Mouse (Mus musculus) small intestine, adult 2 months (tissue): Measurements from ENCODE around the gene Rptor.

ENCODE experiments used
- CTCF ChIP-seq: fragments of 200-500 bp; IDR thresholded peaks from 2 replicates; pipeline ENCODE4 v1.5.1; 2012; ENCODE audit warnings: low read depth, mild to moderate bottlenecking, control low read depth, inconsistent platforms, low read length, moderate library complexity, mixed read lengths; ENCODE audit not compliant: insufficient replicate concordance, insufficient read length; ENCODE audit errors: extremely low read depth
- POLR2A ChIP-seq: fragments of 200-500 bp; IDR thresholded peaks from 2 replicates; pipeline ENCODE4 v1.6.1; 2012; ENCODE audit warnings: low read depth, mild to moderate bottlenecking, control low read depth, inconsistent platforms, low read length, moderate library complexity

- TF ChIP-seq POLR2A (no peak), CTCF (no peak)
These were observed 175.2 kb downstream of the Rptor start for GRCm38 (mm10) chr11:119777872-119778271.
